Mouse (Mus musculus) midbrain, embryonic 13.5 days (tissue): Measurements from ENCODE around the gene 1700003F12Rik. TPM values are rescaled to one million over a fixed set of nuclear protein-coding genes. Genes with fewer than 3 reads are reported as not detected.

Source experiments
- ATAC-seq: fragments of 200-750 bp; cut with Nextera tagmentation; 2 replicates; pipeline ENCODE4 v1.8.0; 2017; ENCODE audit warnings: mild to moderate bottlenecking, moderate TSS enrichment, moderate library complexity
- H3K27ac ChIP-seq: fragments of 300-500 bp; sonication (generic); 2 replicates; pipeline ENCODE4 v1.5.1; 2015; ENCODE audit warnings: inconsistent platforms, mild to moderate bottlenecking, moderate library complexity
- H3K27me3 ChIP-seq: fragments of 300-500 bp; sonication (generic); 2 replicates; pipeline ENCODE4 v1.6.1; 2015; ENCODE audit warnings: mild to moderate bottlenecking, inconsistent platforms
- H3K36me3 ChIP-seq: fragments of 300-500 bp; sonication (generic); 2 replicates; pipeline ENCODE4 v1.6.1; 2015; ENCODE audit warnings: mild to moderate bottlenecking, inconsistent platforms
- H3K4me1 ChIP-seq: fragments of 300-500 bp; sonication (generic); replicated peaks from 2 replicates; pipeline ENCODE4 v1.6.1; 2015; ENCODE audit warnings: inconsistent platforms
- H3K4me2 ChIP-seq: fragments of 300-500 bp; sonication (generic); replicated peaks from 2 replicates; pipeline ENCODE4 v1.6.1; 2015; ENCODE audit warnings: moderate library complexity, mild to moderate bottlenecking, inconsistent platforms
- H3K4me3 ChIP-seq: fragments of 300-500 bp; sonication (generic); replicated peaks from 2 replicates; pipeline ENCODE4 v1.5.1; 2015; ENCODE audit warnings: mild to moderate bottlenecking, inconsistent platforms
- H3K9ac ChIP-seq: fragments of 300-500 bp; sonication (generic); replicated peaks from 2 replicates; pipeline ENCODE4 v1.6.1; 2015; ENCODE audit warnings: mild to moderate bottlenecking, inconsistent platforms
- H3K9me3 ChIP-seq: fragments of 300-500 bp; sonication (generic); 2 replicates; pipeline ENCODE4 v1.6.1; 2016; ENCODE audit warnings: mild to moderate bottlenecking, inconsistent platforms
- whole genome bisulfite sequencing: fragments of 180-500 bp; shearing (Covaris S2); methylation state at CpG from one replicate; pipeline ENCODE4 v1.1.7; 2015; 5-methylcytosine and 5-hydroxymethylcytosine counted together
- polyA plus RNA-seq: library from polyadenylated mRNA; unstranded; fragments of >200 nt; fragmentation: Nextera tagmentation; extraction: Ambion mirVana; gene quantifications from 2 replicates; pipeline ENCODE4 v1.2.1, GENCODE M21; 2015

The 1700003F12Rik gene
- 1.8 and 2.0 TPM in 2 replicates for polyA plus RNA-seq

GRCm38 (mm10) chr2:154546711-154547110 lies at the start of gene 1700003F12Rik:
1700003F12Rik (plus strand) TSS chr2:154547085.
- Histone ChIP-seq H3K4me1 (peaks cover 15% of the 10 kb centered on the region), H3K4me2 (no peak within 1 kb of the TSS), H3K36me3 (0 out of 2 replicates have a peak, but pooled peaks cover under 1% of the 10 kb centered on the region), H3K4me3 (no peak within 1 kb of the TSS), H3K9ac (no peak within 1 kb of the TSS), H3K27ac (no peak within 1 kb of the TSS; the same call in 1 of the 2 replicates), H3K9me3 (no peaks in the 10 kb centered on the region), H3K27me3 (peaks cover 20% of the 10 kb centered on the region)
- WGBS = 92% methylated on average over 10 of the region's 10 CpGs
- ATAC-seq = no peak

GRCm38 (mm10) chr2:154498571-154498970 lies 48.3 kb upstream of the 1700003F12Rik start:
- peaks cover 21% of the 10 kb centered on the region for H3K36me3 ChIP-seq
- no peaks in the 10 kb centered on the region for H3K9me3 ChIP-seq
- H3K4me3 ChIP-seq = no peak overlapping the region
- no peak for ATAC-seq
- no peak overlapping the region for H3K9ac ChIP-seq
- no peaks in the 10 kb centered on the region for H3K4me1 ChIP-seq
- 74% methylated on average over 5 of the region's 5 CpGs for WGBS
- H3K27ac ChIP-seq = no peak overlapping the region
- H3K4me2 ChIP-seq = no peak overlapping the region
- H3K27me3 ChIP-seq = no peaks in the 10 kb centered on the region

DNA sequence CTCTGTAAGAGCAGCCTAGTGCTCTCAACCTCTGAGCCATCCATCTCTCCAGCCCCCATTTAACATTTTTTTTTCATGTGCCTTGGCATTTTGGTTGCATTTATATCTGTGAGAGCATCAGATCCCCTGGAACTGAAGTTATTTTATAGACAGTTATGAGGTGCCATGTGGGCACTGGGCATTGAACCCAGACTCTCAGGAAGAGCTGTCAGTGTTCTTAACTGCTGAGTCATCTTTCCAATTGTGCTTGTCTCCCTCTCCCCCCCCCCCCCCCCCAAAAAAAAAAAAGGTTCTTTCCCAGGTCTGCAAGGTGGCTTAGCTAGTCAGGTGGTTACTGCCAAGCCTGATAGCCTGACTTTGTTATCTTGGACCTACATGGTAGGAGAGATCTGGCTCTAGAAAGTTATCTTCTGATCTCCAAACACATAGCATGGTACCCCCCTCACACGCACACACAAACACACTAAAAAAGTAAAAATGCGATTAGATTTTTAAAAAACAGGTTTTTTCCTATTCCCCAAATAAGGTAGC lies 47.1 kb upstream of the 1700003F12Rik start:
- Histone ChIP-seq H3K27me3 (no peaks in the 10 kb centered on the region), H3K4me1 (no peaks in the 10 kb centered on the region), H3K4me3 (no peak overlapping the region), H3K27ac (no peak overlapping the region), H3K4me2 (no peak overlapping the region), H3K9ac (no peak overlapping the region), H3K9me3 (no peaks in the 10 kb centered on the region), H3K36me3 (peaks cover 29% of the 10 kb centered on the region)
- ATAC-seq = no peak
- WGBS = 99% methylated on average over 2 of the region's 2 CpGs

DNA sequence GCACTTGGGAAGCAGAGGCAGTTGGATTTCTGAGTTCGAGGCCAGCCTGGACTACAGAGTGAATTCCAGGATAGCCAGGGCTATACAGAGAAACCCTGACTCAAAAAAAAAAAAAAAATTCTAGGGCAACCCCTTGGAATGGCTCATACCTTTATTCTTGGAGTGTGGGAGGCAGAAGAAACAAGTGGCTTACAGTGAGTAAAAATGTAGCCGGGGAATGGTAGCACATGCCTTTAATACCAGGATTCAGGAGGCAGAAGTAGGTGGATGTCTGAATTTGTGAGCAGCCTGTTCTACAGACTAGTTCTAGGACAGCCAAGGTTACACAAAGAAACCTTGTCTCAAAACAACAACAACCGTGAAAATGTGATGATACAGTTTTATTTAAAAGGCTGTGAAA lies 46.1 kb upstream of the 1700003F12Rik start:
- 93% methylated on average over 3 of the region's 3 CpGs for WGBS
- no peak for ATAC-seq
- Histone ChIP-seq H3K4me1 (no peaks in the 10 kb centered on the region), H3K27ac (no peak overlapping the region), H3K9ac (no peak overlapping the region), H3K4me3 (no peak overlapping the region), H3K36me3 (peaks cover 30% of the 10 kb centered on the region), H3K27me3 (no peaks in the 10 kb centered on the region), H3K9me3 (no peaks in the 10 kb centered on the region), H3K4me2 (no peak overlapping the region)

GRCm38 (mm10) chr2:154507076-154507475 lies 39.8 kb upstream of the 1700003F12Rik start:
- Histone ChIP-seq H3K9ac (no peak overlapping the region), H3K27me3 (no peaks in the 10 kb centered on the region), H3K36me3 (peaks cover 56% of the 10 kb centered on the region), H3K27ac (no peak overlapping the region), H3K4me3 (no peak overlapping the region), H3K9me3 (no peaks in the 10 kb centered on the region), H3K4me2 (no peak overlapping the region), H3K4me1 (no peaks in the 10 kb centered on the region)
- ATAC-seq = no peak
- whole genome bisulfite sequencing = 78% methylated on average over 2 of the region's 2 CpGs

GRCm38 (mm10) chr2:154507566-154508283 lies 39.2 kb upstream of the 1700003F12Rik start:
- H3K27ac ChIP-seq = no peak overlapping the region
- H3K27me3 ChIP-seq = no peaks in the 10 kb centered on the region
- H3K36me3 ChIP-seq = peaks cover 59% of the 10 kb centered on the region
- H3K4me2 ChIP-seq = no peak overlapping the region
- no peak for ATAC-seq
- no peak overlapping the region for H3K4me3 ChIP-seq
- H3K4me1 ChIP-seq = no peaks in the 10 kb centered on the region
- H3K9me3 ChIP-seq = no peaks in the 10 kb centered on the region
- 82% methylated on average over 9 of the region's 9 CpGs for WGBS
- no peak overlapping the region for H3K9ac ChIP-seq

GRCm38 (mm10) chr2:154508450-154508849 lies 38.4 kb upstream of the 1700003F12Rik start:
- H3K36me3 ChIP-seq = peaks cover 56% of the 10 kb centered on the region
- no peak overlapping the region for H3K4me3 ChIP-seq
- H3K27me3 ChIP-seq = no peaks in the 10 kb centered on the region
- no peak overlapping the region for H3K27ac ChIP-seq
- H3K9ac ChIP-seq = no peak overlapping the region
- no peak overlapping the region for H3K4me2 ChIP-seq
- H3K4me1 ChIP-seq = no peaks in the 10 kb centered on the region
- ATAC-seq = no peak
- WGBS = 91% methylated on average over 4 of the region's 4 CpGs
- H3K9me3 ChIP-seq = no peaks in the 10 kb centered on the region

GRCm38 (mm10) chr2:154510141-154510540 lies 36.7 kb upstream of the 1700003F12Rik start:
- no peak for ATAC-seq
- H3K4me3 ChIP-seq = no peak overlapping the region
- no peak overlapping the region for H3K4me2 ChIP-seq
- no peak overlapping the region for H3K27ac ChIP-seq
- 93% methylated on average over 3 of the region's 3 CpGs for WGBS
- H3K27me3 ChIP-seq = no peaks in the 10 kb centered on the region
- H3K9me3 ChIP-seq = no peaks in the 10 kb centered on the region
- H3K4me1 ChIP-seq = no peaks in the 10 kb centered on the region
- H3K9ac ChIP-seq = no peak overlapping the region
- H3K36me3 ChIP-seq = peaks cover 45% of the 10 kb centered on the region

DNA sequence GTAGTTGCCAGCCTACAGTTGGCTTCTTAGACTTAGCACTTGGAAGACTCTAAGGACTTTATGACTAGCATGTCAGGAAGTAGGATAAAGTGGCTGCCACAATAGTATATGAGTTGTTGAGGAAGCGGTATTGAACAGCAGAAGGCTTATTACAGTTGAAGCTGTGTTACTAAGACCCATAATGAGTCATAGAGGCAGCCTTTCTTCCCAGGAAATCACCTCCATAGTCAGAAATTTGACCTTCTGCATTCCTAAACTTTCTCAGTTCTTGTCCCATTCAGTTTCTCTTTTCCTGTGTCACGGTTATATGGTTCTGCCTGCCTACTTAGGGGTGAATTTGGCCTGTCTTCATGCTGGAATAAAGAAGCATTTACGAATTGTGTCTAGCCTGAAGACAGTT lies 29.9 kb upstream of the 1700003F12Rik start:
- Histone ChIP-seq H3K4me3 (no peak overlapping the region), H3K27ac (no peak overlapping the region), H3K4me2 (no peak overlapping the region), H3K4me1 (no peaks in the 10 kb centered on the region), H3K9ac (no peak overlapping the region), H3K36me3 (peaks cover 41% of the 10 kb centered on the region), H3K27me3 (no peaks in the 10 kb centered on the region), H3K9me3 (no peaks in the 10 kb centered on the region)
- no peak for ATAC-seq
- WGBS = 95% methylated on average over 3 of the region's 3 CpGs

DNA sequence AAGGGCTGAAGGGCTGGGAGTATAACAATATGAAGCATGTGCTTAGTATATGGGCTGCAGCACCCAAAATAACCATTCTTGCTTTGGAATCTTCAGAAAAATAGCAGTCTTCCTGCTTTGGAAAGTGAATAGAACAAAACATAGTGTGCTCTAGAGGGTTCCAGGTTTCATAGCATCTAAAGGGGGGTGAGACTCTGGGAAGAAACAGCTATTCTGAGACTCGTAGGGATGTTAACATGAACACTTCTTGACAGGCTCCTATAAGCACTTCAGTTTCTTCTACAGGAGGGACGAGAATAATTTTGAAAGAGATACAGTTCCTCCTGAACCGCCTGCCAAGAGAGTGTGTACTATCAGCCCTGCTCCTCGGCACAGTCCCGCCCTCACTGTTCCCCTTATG lies 29.5 kb upstream of the 1700003F12Rik start:
- H3K9me3 ChIP-seq = no peaks in the 10 kb centered on the region
- H3K4me3 ChIP-seq = no peak overlapping the region
- no peak overlapping the region for H3K27ac ChIP-seq
- WGBS = 96% methylated on average over 5 of the region's 5 CpGs
- H3K27me3 ChIP-seq = no peaks in the 10 kb centered on the region
- H3K4me2 ChIP-seq = no peak overlapping the region
- H3K4me1 ChIP-seq = no peaks in the 10 kb centered on the region
- ATAC-seq = no peak
- no peak overlapping the region for H3K9ac ChIP-seq
- peaks cover 39% of the 10 kb centered on the region for H3K36me3 ChIP-seq

DNA sequence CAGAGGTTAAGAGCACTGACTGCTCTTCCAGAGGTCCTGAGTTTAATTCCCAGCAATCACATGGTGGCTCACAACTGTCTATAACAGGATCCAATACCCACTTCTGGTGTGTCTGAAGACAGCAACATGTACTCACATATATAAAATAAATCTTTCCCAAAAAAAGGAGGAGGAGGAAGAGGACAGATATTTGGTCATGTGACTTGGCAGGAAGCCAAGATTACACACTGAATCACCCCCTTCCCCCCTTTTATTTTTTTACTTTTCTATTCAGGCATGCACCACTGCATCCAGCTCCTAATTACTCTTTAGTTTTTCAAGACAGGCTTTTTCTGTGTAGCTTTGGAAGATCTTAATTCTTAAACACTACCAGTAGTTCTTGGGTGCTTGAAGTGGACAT lies 25.4 kb upstream of the 1700003F12Rik start:
- no peak for ATAC-seq
- Histone ChIP-seq H3K4me1 (no peaks in the 10 kb centered on the region), H3K27me3 (no peaks in the 10 kb centered on the region), H3K9me3 (no peaks in the 10 kb centered on the region), H3K27ac (no peak overlapping the region), H3K4me2 (no peak overlapping the region), H3K4me3 (no peak overlapping the region), H3K9ac (no peak overlapping the region), H3K36me3 (peaks cover 61% of the 10 kb centered on the region)

DNA sequence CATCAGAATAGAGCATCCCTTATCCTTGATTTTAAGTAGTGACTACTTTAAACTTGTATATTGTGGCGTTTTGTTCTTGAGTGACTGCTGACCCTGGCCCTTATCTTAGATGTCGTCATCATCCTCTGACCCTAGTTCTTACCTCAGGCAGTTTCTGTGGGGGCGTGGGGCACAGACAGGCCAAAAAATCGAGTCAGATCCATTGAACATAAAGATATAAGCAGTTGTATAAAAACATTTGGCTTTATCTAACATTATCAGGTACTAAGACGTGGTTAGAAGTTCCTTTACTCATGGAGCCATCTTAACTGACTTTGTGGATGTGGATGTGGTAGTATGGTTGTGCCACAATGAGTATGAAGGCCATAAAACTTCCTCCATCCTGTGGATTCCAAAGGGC lies 24.6 kb upstream of the 1700003F12Rik start:
- peaks cover 58% of the 10 kb centered on the region for H3K36me3 ChIP-seq
- no peaks in the 10 kb centered on the region for H3K27me3 ChIP-seq
- H3K9ac ChIP-seq = no peak overlapping the region
- H3K4me3 ChIP-seq = no peak overlapping the region
- no peaks in the 10 kb centered on the region for H3K4me1 ChIP-seq
- 95% methylated on average over 5 of the region's 5 CpGs for WGBS
- ATAC-seq = no peak
- no peak overlapping the region for H3K4me2 ChIP-seq
- no peak overlapping the region for H3K27ac ChIP-seq
- no peaks in the 10 kb centered on the region for H3K9me3 ChIP-seq

DNA sequence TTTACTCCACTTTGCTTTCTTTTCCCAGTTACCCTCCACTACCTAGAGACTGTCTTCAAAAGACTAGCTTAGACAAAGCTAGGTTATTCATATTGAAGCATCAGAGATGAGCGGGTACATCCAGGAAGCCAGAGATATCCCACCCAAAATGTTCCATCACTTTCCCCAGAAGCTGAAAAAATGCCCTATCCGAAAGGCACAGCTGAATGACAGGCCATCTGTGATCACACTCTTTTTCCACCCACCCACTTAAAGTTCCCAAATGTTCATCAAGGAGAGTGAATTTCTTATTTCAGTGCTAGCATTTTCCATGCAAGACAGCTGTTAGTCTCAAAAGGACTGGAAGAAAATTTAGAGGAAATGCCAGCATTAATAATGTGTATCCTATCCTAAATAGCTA lies 21.6 kb upstream of the 1700003F12Rik start:
- peaks cover 63% of the 10 kb centered on the region for H3K36me3 ChIP-seq

More for the DNA sequence above, 21.6 kb upstream of the 1700003F12Rik start:
- no peaks in the 10 kb centered on the region for H3K9me3 ChIP-seq
- H3K4me2 ChIP-seq = no peak overlapping the region
- H3K4me3 ChIP-seq = no peak overlapping the region
- H3K9ac ChIP-seq = no peak overlapping the region
- H3K4me1 ChIP-seq = no peaks in the 10 kb centered on the region
- H3K27me3 ChIP-seq = no peaks in the 10 kb centered on the region
- no peak overlapping the region for H3K27ac ChIP-seq
- no peak for ATAC-seq
- 93% methylated on average over 2 of the region's 2 CpGs for WGBS
